Comparison of ENCODE assay signal across 11 mouse cellular contexts in the genomic region with DNA sequence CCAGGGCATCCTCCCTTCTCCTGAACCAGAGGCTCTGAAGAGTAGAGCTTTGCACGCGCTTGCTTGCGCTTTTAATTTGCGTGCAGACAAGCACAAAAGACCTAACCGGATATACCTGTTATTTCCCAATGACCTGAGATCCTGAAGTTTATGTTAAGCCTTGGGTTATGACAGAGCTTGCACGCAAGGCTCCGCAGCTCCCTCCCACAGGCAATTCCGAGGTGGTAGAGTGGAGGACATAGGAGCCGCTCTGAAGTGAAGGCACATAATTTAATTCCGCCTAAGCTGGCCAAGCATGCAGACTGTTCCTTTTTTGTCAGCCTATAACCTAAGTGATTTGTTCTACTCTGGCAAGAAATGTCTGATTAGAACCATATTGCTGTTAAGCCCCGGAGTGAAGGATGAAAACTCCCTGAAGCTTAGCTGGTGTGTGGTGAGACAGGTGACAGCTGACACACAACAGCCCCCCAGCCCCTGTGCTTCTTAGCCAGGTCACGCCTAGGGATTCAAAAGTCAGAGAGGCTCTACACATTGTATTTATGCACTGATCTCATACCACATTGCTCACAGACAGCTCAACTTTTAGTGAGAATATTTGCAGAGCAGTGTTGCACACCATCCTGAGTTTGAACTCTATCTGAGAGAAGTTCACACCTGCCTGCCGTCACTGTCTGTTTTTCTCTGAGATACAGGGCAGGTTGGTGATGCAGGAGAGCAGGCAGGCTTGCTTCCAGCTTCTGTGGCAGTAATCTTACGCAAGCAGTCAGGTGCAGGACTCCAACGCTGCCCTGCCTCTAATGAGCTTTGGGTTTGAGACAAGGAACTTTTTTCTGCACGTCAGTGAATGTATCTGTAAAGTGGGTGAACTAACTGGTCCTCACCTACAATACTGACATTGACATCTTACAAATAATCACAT. TPM values are rescaled to one million over a fixed set of nuclear protein-coding genes. Genes with fewer than 3 reads are reported as not detected.
DNase-seq lines count a peak whose midpoint lies in the region; ATAC-seq and TF ChIP-seq lines count a peak whose summit lies in the region.
"Had no signal": no experiment of that assay in that cellular context is flagged by ENCODE, and none has a peak within 500 bp of the region (broad histone marks: within the 10 kb centered on the region; RNA-seq: fewer than 3 reads in every experiment).

No protein-coding gene starts in this region.

- no peaks in the 10 kb centered on the region for H3K9me3 ChIP-seq in heart, embryonic 11.5 days (replicated peaks; ENCODE audit: control insufficient read depth, low read length)
- H3K9me3 ChIP-seq in hindbrain, embryonic 16.5 days (ENCODE audit: control insufficient read depth, low read length) = no peaks in the 10 kb centered on the region

- 25% methylated on average over 16 of the region's 16 CpGs for WGBS in heart, embryonic 11.5 days (ENCODE audit: insufficient replicate concordance)
- 46% methylated on average over 16 of the region's 16 CpGs for WGBS in hindbrain, embryonic 16.5 days

- peak overlapping the region; percentile 64 for H3K4me2 ChIP-seq in heart, embryonic 11.5 days
- peak overlapping the region; percentile 42 for H3K4me2 ChIP-seq in hindbrain, embryonic 16.5 days (ENCODE audit: low read length)

- no peak for TF ChIP-seq CTCF in left cerebral cortex, adult 2 months (IDR thresholded peaks at IDR 0.05)

- no peak overlapping the region for H3K9ac ChIP-seq in heart, embryonic 11.5 days (ENCODE audit: low read depth, low read length)
- no peak overlapping the region for H3K9ac ChIP-seq in hindbrain, embryonic 16.5 days (ENCODE audit: low read depth, low read length)

- no peak for DNase-seq in heart, postnatal 10 days
- DNase-seq in embryo, embryonic 11 days = peak; percentile 60
- peak; percentile 60 for DNase-seq in mesoderm, embryonic 11.5 days (ENCODE audit: low read depth, low spot score)
- no peak for DNase-seq in left cerebral cortex, postnatal 4 days
- no peak for DNase-seq in frontal cortex, postnatal 36 days (ENCODE audit: low spot score in 2 of 2)
- no peak for DNase-seq in left cerebral cortex, adult 2 months (ENCODE audit: extremely low spot score in 1 of 2, low spot score in 2 of 2)
- DNase-seq: cerebellum, adult 9-11 months; right cerebral cortex, postnatal 4 days had no signal

- intact Hi-C loops in heart, postnatal 10 days (cut with DNase I) = no loop called here
- intact Hi-C loops in left cerebral cortex, postnatal 4 days (cut with DNase I) = no loop called here
- intact Hi-C loops in left cerebral cortex, adult 2 months (cut with DNase I) = no loop called here

- peak overlapping the region; percentile 22; the same call in 1 of the 2 replicates for H3K27ac ChIP-seq in heart, embryonic 11.5 days (ENCODE audit: low read depth, low read length)
- H3K27ac ChIP-seq in hindbrain, embryonic 16.5 days (ENCODE audit: low read depth, low read length) = no peak overlapping the region
- no peak overlapping the region for H3K27ac ChIP-seq in left cerebral cortex, adult 2 months
- H3K27ac ChIP-seq: macrophage had no signal

- H3K36me3 ChIP-seq in heart, embryonic 11.5 days (ENCODE audit: control insufficient read depth, insufficient read depth, low read length) = no peaks in the 10 kb centered on the region
- H3K36me3 ChIP-seq in hindbrain, embryonic 16.5 days (ENCODE audit: control insufficient read depth, insufficient read depth, low read length) = no peaks in the 10 kb centered on the region

- peak overlapping the region; percentile 24 for H3K4me3 ChIP-seq in heart, embryonic 11.5 days (ENCODE audit: low read depth, low read length)
- no peak overlapping the region for H3K4me3 ChIP-seq in hindbrain, embryonic 16.5 days (ENCODE audit: low read length)
- H3K4me3 ChIP-seq in left cerebral cortex, adult 2 months = no peak overlapping the region

- peaks cover 19% of the 10 kb centered on the region for H3K4me1 ChIP-seq in heart, embryonic 11.5 days (ENCODE audit: control insufficient read depth, insufficient read depth, low read length)
- H3K4me1 ChIP-seq in hindbrain, embryonic 16.5 days (ENCODE audit: control insufficient read depth, insufficient read depth, low read depth, low read length) = peaks cover 4% of the 10 kb centered on the region; the same call in 1 of the 2 replicates

- no peaks in the 10 kb centered on the region for H3K27me3 ChIP-seq in heart, embryonic 11.5 days (ENCODE audit: control insufficient read depth, insufficient read depth, low read length)
- H3K27me3 ChIP-seq in hindbrain, embryonic 16.5 days (replicated peaks; ENCODE audit: control insufficient read depth, insufficient read depth, low read length) = no peaks in the 10 kb centered on the region

- ATAC-seq in heart, embryonic 11.5 days (replicated peaks; ENCODE audit: insufficient number of reproducible peaks, low FRiP score, low TSS enrichment) = no peak
- ATAC-seq in hindbrain, embryonic 16.5 days = no peak

RNA-seq across cellular contexts. Expression of a gene that starts 14.0 kb away (rescaled TPM):
- polyA plus RNA-seq in heart, embryonic 11.5 days (2014; fragmentation: Nextera tagmentation; extraction: Ambion mirVana) = 2.1 TPM in 2 replicates
- total RNA-seq in heart, postnatal 10 days (2021) = 1 to 10 TPM; 2.5 to 4.0 TPM
- polyA plus RNA-seq in hindbrain, embryonic 16.5 days (2015; fragmentation: Nextera tagmentation; extraction: Ambion mirVana) = 7.3 and 9.0 TPM in 2 replicates
- total RNA-seq in left cerebral cortex, postnatal 4 days (2021) = 1 to 10 TPM; 5.9 to 8.0 TPM
- total RNA-seq in left cerebral cortex, adult 2 months (2021) = 1 to 10 TPM; 3.6 to 4.1 TPM

Comparison
In these comparisons a context has a peak if more than half of its experiments do, and no peak if none do; other contexts are left out.
1. DNase-seq: peak in embryo, embryonic 11 days (single experiment) and mesoderm, embryonic 11.5 days (single experiment); none in heart, postnatal 10 days (0 of 2), left cerebral cortex, postnatal 4 days (single experiment), frontal cortex, postnatal 36 days (0 of 2) and left cerebral cortex, adult 2 months (0 of 2).